8 mouse cellular contexts compared by ENCODE assay signal in the genomic region with DNA sequence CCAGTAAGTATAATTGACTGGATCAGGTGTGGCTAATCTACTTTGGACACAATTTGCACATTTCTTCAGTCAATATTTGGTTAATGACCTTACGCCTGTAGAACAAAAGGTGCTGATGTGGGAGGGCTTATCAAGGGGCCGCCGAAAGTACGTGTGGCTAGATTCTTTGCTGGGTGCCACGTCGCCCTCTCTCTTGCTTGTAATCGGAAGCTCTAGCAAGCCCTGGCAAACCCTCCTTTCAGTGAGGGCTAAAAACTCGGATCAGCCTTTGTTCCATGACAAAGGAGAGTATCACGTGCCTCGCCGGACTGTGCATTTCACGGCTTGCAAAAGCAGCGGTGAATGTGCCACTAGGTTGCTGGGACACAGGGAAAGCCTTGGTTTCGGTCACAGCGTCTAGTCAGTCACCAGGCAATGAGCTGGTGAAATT. TPM values are rescaled to one million over a fixed set of nuclear protein-coding genes. Genes with fewer than 3 reads are reported as not detected.
A peak's percentile ranks its signal among the peaks of the same experiment; 100 is the strongest.
DNase-seq lines count a peak whose midpoint lies in the region; ATAC-seq and TF ChIP-seq lines count a peak whose summit lies in the region.

No protein-coding gene starts in this region.

- no peaks in the 10 kb centered on the region for H3K27me3 ChIP-seq in heart, embryonic 12.5 days (replicated peaks)
- H3K27me3 ChIP-seq in forebrain, postnatal 0 days (ENCODE audit: insufficient read depth, low read length), result no peaks in the 10 kb centered on the region
- no peaks in the 10 kb centered on the region for H3K27me3 ChIP-seq in kidney, embryonic 14.5 days (ENCODE audit: control insufficient read depth, insufficient read depth, low read length)
- H3K27me3 ChIP-seq in small intestine, adult 2 months (ENCODE audit: control insufficient read depth, insufficient read depth, low read length), result no peaks in the 10 kb centered on the region

- peak overlapping the region; percentile 61 for H3K4me3 ChIP-seq in heart, embryonic 12.5 days
- H3K4me3 ChIP-seq in forebrain, postnatal 0 days (ENCODE audit: low read depth, low read length), result peak overlapping the region; percentile 83
- H3K4me3 ChIP-seq in kidney, embryonic 14.5 days (ENCODE audit: low read length), result peak overlapping the region; percentile 93
- peak overlapping the region; percentile 58 for H3K4me3 ChIP-seq in small intestine, adult 2 months (ENCODE audit: low read depth, low read length)

- no peaks in the 10 kb centered on the region; the same call in 1 of the 2 replicates for H3K4me1 ChIP-seq in heart, embryonic 12.5 days (replicated peaks)
- H3K4me1 ChIP-seq in forebrain, postnatal 0 days (ENCODE audit: insufficient read depth), result peaks cover 5% of the 10 kb centered on the region; the same call in 1 of the 2 replicates
- H3K4me1 ChIP-seq in kidney, embryonic 14.5 days (ENCODE audit: control insufficient read depth, insufficient read depth, low read length), result peaks cover 5% of the 10 kb centered on the region; the same call in 1 of the 2 replicates
- peaks cover 4% of the 10 kb centered on the region for H3K4me1 ChIP-seq in small intestine, adult 2 months (ENCODE audit: control insufficient read depth, insufficient read depth, insufficient read length, low read length)

- H3K9ac ChIP-seq in heart, embryonic 12.5 days, result peak overlapping the region; percentile 71
- H3K9ac ChIP-seq in forebrain, postnatal 0 days, result peak overlapping the region; percentile 97
- H3K9ac ChIP-seq in kidney, embryonic 14.5 days (ENCODE audit: low read depth, low read length), result peak overlapping the region; percentile 94

- H3K9me3 ChIP-seq in heart, embryonic 12.5 days (replicated peaks), result no peaks in the 10 kb centered on the region
- no peaks in the 10 kb centered on the region for H3K9me3 ChIP-seq in forebrain, postnatal 0 days (ENCODE audit: low read length)
- H3K9me3 ChIP-seq in kidney, embryonic 14.5 days (ENCODE audit: control insufficient read depth, low read length), result no peaks in the 10 kb centered on the region

- ATAC-seq in heart, embryonic 12.5 days (ENCODE audit: insufficient number of reproducible peaks, low FRiP score), result no peak
- peak; percentile 25 for ATAC-seq in forebrain, postnatal 0 days
- peak; percentile 11; the same call in 1 of the 2 replicates for ATAC-seq in kidney, embryonic 14.5 days (ENCODE audit: low FRiP score, low TSS enrichment)

- under 1% methylated on average over 15 of the region's 15 CpGs for WGBS in heart, embryonic 12.5 days
- under 1% methylated on average over 15 of the region's 15 CpGs for WGBS in forebrain, postnatal 0 days
- WGBS in kidney, embryonic 14.5 days, result under 1% methylated on average over 15 of the region's 15 CpGs
- WGBS in small intestine, adult 2 months, result 2% methylated on average over 15 of the region's 15 CpGs

- peaks cover 15% of the 10 kb centered on the region; the same call in 1 of the 2 replicates for H3K36me3 ChIP-seq in heart, embryonic 12.5 days
- peaks cover 20% of the 10 kb centered on the region for H3K36me3 ChIP-seq in forebrain, postnatal 0 days (ENCODE audit: insufficient read depth)
- peaks cover 32% of the 10 kb centered on the region for H3K36me3 ChIP-seq in kidney, embryonic 14.5 days (ENCODE audit: control insufficient read depth, insufficient read depth, low read length)
- no peaks in the 10 kb centered on the region for H3K36me3 ChIP-seq in small intestine, adult 2 months (ENCODE audit: control insufficient read depth, insufficient read depth, low read length)

- TF ChIP-seq CTCF in forebrain, postnatal 0 days (IDR thresholded peaks at IDR 0.05; ENCODE audit: low read depth), result no peak
- no peak for TF ChIP-seq CTCF in small intestine, adult 2 months (IDR thresholded peaks at IDR 0.05; ENCODE audit: extremely low read depth, insufficient read length, insufficient replicate concordance, low read depth, low read length)

- peak overlapping the region; percentile 58 for H3K27ac ChIP-seq in heart, embryonic 12.5 days (ENCODE audit: poor library complexity, severe bottlenecking)
- H3K27ac ChIP-seq in forebrain, postnatal 0 days (ENCODE audit: low read depth, low read length), result peak overlapping the region; percentile 98
- peak overlapping the region; percentile 100 for H3K27ac ChIP-seq in kidney, embryonic 14.5 days (ENCODE audit: low read depth, low read length)
- H3K27ac ChIP-seq in small intestine, adult 2 months (ENCODE audit: insufficient read depth, low read depth, low read length), result peak overlapping the region; percentile 3; the same call in 1 of the 2 replicates

- DNase-seq in heart, adult 9 months (ENCODE audit: low spot score in 2 of 2), result no peak
- peak; percentile 9 for DNase-seq in adrenal gland, adult 8-10 months
- peak; percentile 85 for DNase-seq in forebrain, postnatal 0 days
- peak; percentile 65 for DNase-seq in lung, postnatal 25 days (ENCODE audit: low spot score)
- no peak for DNase-seq in gastrocnemius, postnatal 25 days

- 0 out of 2 replicates have a peak, but pooled peaks have one; percentile 29 for TF ChIP-seq POLR2A in small intestine, adult 2 months (IDR thresholded peaks at IDR 0.05; ENCODE audit: low read depth, low read length)

- peak overlapping the region; percentile 94 for H3K4me2 ChIP-seq in heart, embryonic 12.5 days
- peak overlapping the region; percentile 90 for H3K4me2 ChIP-seq in forebrain, postnatal 0 days (ENCODE audit: low read depth)
- peak overlapping the region; percentile 73 for H3K4me2 ChIP-seq in kidney, embryonic 14.5 days (replicated peaks; ENCODE audit: low read depth, low read length)

RNA-seq across cellular contexts. Expression of gene Cd24a, which starts 2.6 kb away (rescaled TPM):
- 89.2 and 91.1 TPM in 2 replicates for polyA plus RNA-seq in heart, embryonic 12.5 days (2016; fragmentation: Nextera tagmentation; extraction: Ambion mirVana)
- total RNA-seq in adrenal gland, adult 8-10 months (2022), result 10 to 100 TPM; 15.7 to 28.6 (median 22.9) TPM
- 1,087 and 1,453 TPM in 2 replicates for total RNA-seq in forebrain, postnatal 0 days (2014; rRNA removed)
- 668 and 889 TPM in 2 replicates for polyA plus RNA-seq in forebrain, postnatal 0 days (2015; fragmentation: Nextera tagmentation; extraction: Ambion mirVana)
- polyA plus RNA-seq in kidney, embryonic 14.5 days (2014; fragmentation: Nextera tagmentation; extraction: Ambion mirVana), result 609 and 623 TPM in 2 replicates
- polyA plus RNA-seq in small intestine, adult 2 months (2012; rRNA removed), result 94.9 and 147 TPM in 2 replicates
- total RNA-seq in gastrocnemius, postnatal 25 days (2021), result 10 to 100 TPM; 39.5 to 77.7 TPM

RNA-seq across cellular contexts. Expression of gene 1700021F05Rik, which starts 39.9 kb away (rescaled TPM):
- polyA plus RNA-seq in heart, embryonic 12.5 days (2016; fragmentation: Nextera tagmentation; extraction: Ambion mirVana), result 81.8 and 91.2 TPM in 2 replicates
- 10 to 100 TPM; 53.1 to 61.9 (median 54.2) TPM for total RNA-seq in adrenal gland, adult 8-10 months (2022)
- total RNA-seq in forebrain, postnatal 0 days (2014; rRNA removed), result 33.7 and 35.2 TPM in 2 replicates
- polyA plus RNA-seq in forebrain, postnatal 0 days (2015; fragmentation: Nextera tagmentation; extraction: Ambion mirVana), result 81.3 and 93.3 TPM in 2 replicates
- polyA plus RNA-seq in kidney, embryonic 14.5 days (2014; fragmentation: Nextera tagmentation; extraction: Ambion mirVana), result 73.1 and 80.8 TPM in 2 replicates
- polyA plus RNA-seq in small intestine, adult 2 months (2012; rRNA removed), result 5.1 and 5.3 TPM in 2 replicates
- 100 to 1,000 TPM; 101 to 117 TPM for total RNA-seq in gastrocnemius, postnatal 25 days (2021)

RNA-seq across cellular contexts. Expression of gene Gm9803, which starts 56.8 kb away (rescaled TPM):
- 8.2 and 15.3 TPM in 2 replicates for polyA plus RNA-seq in heart, embryonic 12.5 days (2016; fragmentation: Nextera tagmentation; extraction: Ambion mirVana)
- 10 to 100 TPM in 1 of 4 experiments, 1 to 10 TPM in 1, not detected in 2; 9.1 to 17.3 TPM for total RNA-seq in adrenal gland, adult 8-10 months (2022)
- 39.4 and 42.3 TPM in 2 replicates for total RNA-seq in forebrain, postnatal 0 days (2014; rRNA removed)
- polyA plus RNA-seq in forebrain, postnatal 0 days (2015; fragmentation: Nextera tagmentation; extraction: Ambion mirVana), result 16.4 and 23.1 TPM in 2 replicates
- polyA plus RNA-seq in kidney, embryonic 14.5 days (2014; fragmentation: Nextera tagmentation; extraction: Ambion mirVana), result 10.1 and 11.9 TPM in 2 replicates
- 98.7 and 112 TPM in 2 replicates for polyA plus RNA-seq in small intestine, adult 2 months (2012; rRNA removed)
- 10 to 100 TPM in 1 of 2 experiments, 1 to 10 TPM in 1; 6.6 to 16.7 TPM for total RNA-seq in gastrocnemius, postnatal 25 days (2021)

Comparison
In these comparisons a context has a peak if more than half of its experiments do, and no peak if none do; other contexts are left out.
1. H3K27ac ChIP-seq: peak in every context shown above with its lines; median percentile 100 in kidney, embryonic 14.5 days; 98 in forebrain, postnatal 0 days; 58 in heart, embryonic 12.5 days; 3 in small intestine, adult 2 months.
2. DNase-seq: peak in adrenal gland, adult 8-10 months (single experiment), forebrain, postnatal 0 days (single experiment) and lung, postnatal 25 days (single experiment); none in heart, adult 9 months (0 of 2) and gastrocnemius, postnatal 25 days (single experiment).
3. RNA of gene 1700021F05Rik, which starts 39.9 kb away (polyA plus RNA-seq): 81.8 to 91.2 TPM in heart, embryonic 12.5 days, 81.3 to 93.3 TPM in forebrain, postnatal 0 days and 73.1 to 80.8 TPM in kidney, embryonic 14.5 days; 5.1 to 5.3 TPM in small intestine, adult 2 months; every median in the first group is over 10 times any median in the second.
4. Peak in every context shown above with its lines, with median percentiles within 50 percentile points of each other: H3K4me2 ChIP-seq, H3K4me3 ChIP-seq and H3K9ac ChIP-seq.